Comparison of ENCODE assay signal across 19 mouse cellular contexts in the genomic region with DNA sequence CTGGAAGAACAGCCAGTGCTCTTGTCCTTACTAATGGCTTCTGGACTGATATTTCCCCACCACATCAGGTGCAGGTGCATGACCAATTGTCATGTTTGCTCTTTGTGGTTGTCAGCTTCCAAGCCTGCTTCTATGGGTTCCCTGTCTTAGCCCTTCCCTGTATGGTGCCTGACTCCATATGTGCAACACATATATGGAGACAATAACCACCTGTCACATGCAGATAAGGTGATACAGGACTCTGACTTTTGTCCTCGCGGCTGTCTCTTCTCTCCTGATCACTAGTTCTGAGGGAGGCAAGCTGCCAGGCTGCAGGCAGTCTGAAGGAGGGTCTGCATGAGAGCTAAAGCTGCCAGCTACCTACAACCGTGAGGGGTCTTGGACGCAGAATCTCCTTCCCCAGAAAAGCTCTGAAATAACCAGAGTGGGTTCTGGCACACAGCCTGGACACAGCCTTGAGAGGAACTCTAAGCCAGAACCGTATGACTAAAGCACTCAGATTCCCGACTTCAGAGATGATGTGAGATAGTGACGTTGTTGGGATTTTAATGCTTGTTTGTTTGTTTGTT.
DNase-seq lines count a peak whose midpoint lies in the region; ATAC-seq and TF ChIP-seq lines count a peak whose summit lies in the region.
"Had no signal": no experiment of that assay in that cellular context is flagged by ENCODE, and none has a peak within 500 bp of the region (broad histone marks: within the 10 kb centered on the region; RNA-seq: fewer than 3 reads in every experiment).

No protein-coding gene starts in this region.

- no peak overlapping the region for H3K4me3 ChIP-seq in hindbrain, embryonic 16.5 days (ENCODE audit: low read length)
- H3K4me3 ChIP-seq in hindbrain, embryonic 10.5 days = no peak overlapping the region
- H3K4me3 ChIP-seq in midbrain, postnatal 0 days (ENCODE audit: low read depth, low read length) = no peak overlapping the region
- no peak overlapping the region for H3K4me3 ChIP-seq in midbrain, embryonic 16.5 days (ENCODE audit: low read depth, low read length)
- H3K4me3 ChIP-seq: embryonic facial prominence, embryonic 13.5 days; liver, embryonic 12.5 days; midbrain, embryonic 12.5 days had no signal

- no peaks in the 10 kb centered on the region for H3K36me3 ChIP-seq in hindbrain, embryonic 16.5 days (ENCODE audit: control insufficient read depth, insufficient read depth, low read length)
- no peaks in the 10 kb centered on the region for H3K36me3 ChIP-seq in hindbrain, embryonic 10.5 days
- H3K36me3 ChIP-seq in midbrain, postnatal 0 days (ENCODE audit: insufficient read depth, low read length) = no peaks in the 10 kb centered on the region
- H3K36me3 ChIP-seq in midbrain, embryonic 16.5 days (ENCODE audit: control insufficient read depth, insufficient read depth, low read length) = no peaks in the 10 kb centered on the region
- H3K36me3 ChIP-seq: embryonic facial prominence, embryonic 13.5 days; G1E; liver, embryonic 12.5 days; midbrain, embryonic 12.5 days had no signal

- H3K9me3 ChIP-seq in hindbrain, embryonic 16.5 days (ENCODE audit: control insufficient read depth, low read length) = no peaks in the 10 kb centered on the region
- no peaks in the 10 kb centered on the region for H3K9me3 ChIP-seq in hindbrain, embryonic 10.5 days
- no peaks in the 10 kb centered on the region for H3K9me3 ChIP-seq in midbrain, postnatal 0 days (ENCODE audit: low read length)
- H3K9me3 ChIP-seq in midbrain, embryonic 16.5 days (replicated peaks; ENCODE audit: control insufficient read depth, low read length, poor library complexity, severe bottlenecking) = no peaks in the 10 kb centered on the region
- H3K9me3 ChIP-seq: G1E; liver, embryonic 12.5 days; midbrain, embryonic 12.5 days had no signal

- H3K4me1 ChIP-seq in hindbrain, embryonic 16.5 days (ENCODE audit: control insufficient read depth, insufficient read depth, low read depth, low read length) = peaks cover under 1% of the 10 kb centered on the region
- H3K4me1 ChIP-seq in hindbrain, embryonic 10.5 days (replicated peaks) = peaks cover 14% of the 10 kb centered on the region
- no peaks in the 10 kb centered on the region for H3K4me1 ChIP-seq in midbrain, postnatal 0 days (ENCODE audit: insufficient read depth, low read length)
- peaks cover 3% of the 10 kb centered on the region for H3K4me1 ChIP-seq in midbrain, embryonic 16.5 days (ENCODE audit: control insufficient read depth, insufficient read depth, low read length)

- DNase-seq in adrenal gland, postnatal 14 days = peak; percentile 53
- no peak for DNase-seq in adrenal gland, postnatal 4 days (ENCODE audit: low spot score in 2 of 2)
- DNase-seq in hindbrain, embryonic 10.5 days (ENCODE audit: low spot score) = no peak
- peak; percentile 51 for DNase-seq in midbrain, postnatal 0 days (ENCODE audit: low spot score)
- no peak for DNase-seq in T-cell, adult 2 months (ENCODE audit: low spot score)
- DNase-seq: cerebellum, adult 9-10 months; heart, adult 18-20 months; heart, postnatal 36 days; kidney, adult 18-20 months; kidney, postnatal 10 days had no signal

- no peak overlapping the region for H3K4me2 ChIP-seq in hindbrain, embryonic 16.5 days (ENCODE audit: low read length)
- H3K4me2 ChIP-seq in midbrain, postnatal 0 days (ENCODE audit: low read depth, low read length, poor library complexity, severe bottlenecking) = no peak overlapping the region
- H3K4me2 ChIP-seq in midbrain, embryonic 16.5 days (ENCODE audit: low read length) = no peak overlapping the region
- H3K4me2 ChIP-seq: embryonic facial prominence, embryonic 13.5 days; liver, embryonic 12.5 days; midbrain, embryonic 12.5 days had no signal

- no peak overlapping the region for H3K27ac ChIP-seq in hindbrain, embryonic 16.5 days (ENCODE audit: low read depth, low read length)
- H3K27ac ChIP-seq in hindbrain, embryonic 10.5 days = no peak overlapping the region
- H3K27ac ChIP-seq in midbrain, postnatal 0 days (ENCODE audit: low read depth, low read length) = no peak overlapping the region
- H3K27ac ChIP-seq in midbrain, embryonic 16.5 days (ENCODE audit: low read length) = no peak overlapping the region
- H3K27ac ChIP-seq: embryonic facial prominence, embryonic 13.5 days; liver, embryonic 12.5 days; macrophage; midbrain, embryonic 12.5 days; stomach, postnatal 0 days had no signal

- H3K9ac ChIP-seq in hindbrain, embryonic 16.5 days (ENCODE audit: low read depth, low read length) = no peak overlapping the region
- no peak overlapping the region for H3K9ac ChIP-seq in midbrain, postnatal 0 days (replicated peaks; ENCODE audit: low read length, poor library complexity, severe bottlenecking)
- no peak overlapping the region for H3K9ac ChIP-seq in midbrain, embryonic 16.5 days (ENCODE audit: low read depth, low read length)
- H3K9ac ChIP-seq: embryonic facial prominence, embryonic 13.5 days; liver, embryonic 12.5 days; midbrain, embryonic 12.5 days had no signal

- ATAC-seq in hindbrain, embryonic 16.5 days = peak; percentile 42; the same call in 1 of the 2 replicates
- no peak for ATAC-seq in midbrain, postnatal 0 days (ENCODE audit: low FRiP score)
- no peak for ATAC-seq in midbrain, embryonic 16.5 days
- ATAC-seq in megakaryocyte-erythroid progenitor cell, adult 5-6 weeks (replicated peaks; ENCODE audit: low FRiP score, low TSS enrichment, poor library complexity, severe bottlenecking) = peak; percentile 63
- ATAC-seq: liver, embryonic 12.5 days had no signal

- no peaks in the 10 kb centered on the region for H3K27me3 ChIP-seq in hindbrain, embryonic 16.5 days (replicated peaks; ENCODE audit: control insufficient read depth, insufficient read depth, low read length)
- no peaks in the 10 kb centered on the region for H3K27me3 ChIP-seq in hindbrain, embryonic 10.5 days (ENCODE audit: insufficient read depth, poor library complexity, severe bottlenecking)
- H3K27me3 ChIP-seq in midbrain, postnatal 0 days (ENCODE audit: insufficient read depth, low read length) = no peaks in the 10 kb centered on the region
- H3K27me3 ChIP-seq in midbrain, embryonic 16.5 days (ENCODE audit: control insufficient read depth, insufficient read depth, low read depth, low read length) = no peaks in the 10 kb centered on the region
- H3K27me3 ChIP-seq: embryonic facial prominence, embryonic 13.5 days; liver, embryonic 12.5 days; midbrain, embryonic 12.5 days had no signal

- 52% methylated on average over 7 of the region's 7 CpGs for WGBS in hindbrain, embryonic 16.5 days
- 86% methylated on average over 7 of the region's 7 CpGs for WGBS in hindbrain, embryonic 10.5 days
- WGBS in midbrain, postnatal 0 days = 69% methylated on average over 7 of the region's 7 CpGs
- 69% methylated on average over 7 of the region's 7 CpGs for WGBS in midbrain, embryonic 16.5 days

- no peak for TF ChIP-seq CTCF in midbrain, postnatal 0 days (IDR thresholded peaks at IDR 0.05)

Comparison
In these comparisons a context has a peak if more than half of its experiments do, and no peak if none do; other contexts are left out.
1. DNase-seq: peak in adrenal gland, postnatal 14 days (single experiment) and midbrain, postnatal 0 days (single experiment); none in adrenal gland, postnatal 4 days (0 of 2), hindbrain, embryonic 10.5 days (single experiment) and T-cell, adult 2 months (single experiment).
2. ATAC-seq: peak in hindbrain, embryonic 16.5 days (single experiment) and megakaryocyte-erythroid progenitor cell, adult 5-6 weeks (single experiment); none in midbrain, postnatal 0 days (single experiment) and midbrain, embryonic 16.5 days (single experiment).